Mouse (Mus musculus) embryonic fibroblast, embryonic 13.5 days (primary cell): Measurements from ENCODE around the gene Irf8.

Experiments
- CTCF ChIP-seq: IDR thresholded peaks from 2 replicates; pipeline ENCODE4 v1.5.1; 2011; ENCODE audit warnings: mild to moderate bottlenecking, control low read depth, low read length, moderate library complexity, borderline replicate concordance; ENCODE audit not compliant: insufficient read depth
- POLR2A ChIP-seq: IDR thresholded peaks from 2 replicates; pipeline ENCODE4 v1.6.1; 2011; ENCODE audit warnings: low read depth, mild to moderate bottlenecking, control low read depth, low read length, moderate library complexity

DNA sequence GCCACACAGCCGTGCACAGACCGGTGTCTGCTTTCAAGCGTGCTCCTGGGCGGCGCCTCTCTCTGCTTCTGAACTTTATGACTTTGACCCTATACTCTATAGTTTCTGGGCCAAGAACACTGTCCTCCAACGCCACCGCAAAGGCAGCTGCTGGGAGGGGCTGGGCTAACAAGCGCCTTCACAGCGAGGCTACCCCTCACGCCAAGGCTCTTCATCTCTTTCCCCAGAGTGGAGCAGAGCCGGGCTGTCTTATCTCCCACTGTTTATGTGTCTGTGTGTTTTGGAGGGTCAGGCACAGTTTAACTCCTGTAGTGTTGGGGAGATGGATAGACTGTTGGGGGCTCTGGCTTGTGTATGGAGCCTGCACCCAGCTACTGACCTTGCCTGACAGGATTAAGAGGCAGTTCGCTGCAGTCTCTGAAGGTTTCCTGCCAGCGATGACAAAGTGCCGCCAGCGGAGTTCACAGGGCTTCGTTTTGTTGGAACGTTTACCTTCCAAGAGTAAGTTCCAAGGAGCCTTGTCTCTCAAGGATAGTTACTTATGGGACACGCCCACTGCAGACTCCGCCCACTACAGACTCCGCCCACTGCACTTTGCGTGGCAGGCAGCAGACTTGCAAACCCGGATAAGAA is 42.2 kb upstream of the Irf8 start:
- no peak for TF ChIP-seq CTCF
- TF ChIP-seq POLR2A, result no peak
